Mouse (Mus musculus) cerebral cortex, adult 2 months (tissue): ENCODE measurements around the gene Prdm16.

ENCODE experiments used
- WGBS: fragments of 180-500 bp; shearing (Covaris S2); methylation state at CpG from one replicate; pipeline ENCODE4 v1.1.7; 2018; 5-methylcytosine and 5-hydroxymethylcytosine counted together

Gene Prdm16

DNA sequence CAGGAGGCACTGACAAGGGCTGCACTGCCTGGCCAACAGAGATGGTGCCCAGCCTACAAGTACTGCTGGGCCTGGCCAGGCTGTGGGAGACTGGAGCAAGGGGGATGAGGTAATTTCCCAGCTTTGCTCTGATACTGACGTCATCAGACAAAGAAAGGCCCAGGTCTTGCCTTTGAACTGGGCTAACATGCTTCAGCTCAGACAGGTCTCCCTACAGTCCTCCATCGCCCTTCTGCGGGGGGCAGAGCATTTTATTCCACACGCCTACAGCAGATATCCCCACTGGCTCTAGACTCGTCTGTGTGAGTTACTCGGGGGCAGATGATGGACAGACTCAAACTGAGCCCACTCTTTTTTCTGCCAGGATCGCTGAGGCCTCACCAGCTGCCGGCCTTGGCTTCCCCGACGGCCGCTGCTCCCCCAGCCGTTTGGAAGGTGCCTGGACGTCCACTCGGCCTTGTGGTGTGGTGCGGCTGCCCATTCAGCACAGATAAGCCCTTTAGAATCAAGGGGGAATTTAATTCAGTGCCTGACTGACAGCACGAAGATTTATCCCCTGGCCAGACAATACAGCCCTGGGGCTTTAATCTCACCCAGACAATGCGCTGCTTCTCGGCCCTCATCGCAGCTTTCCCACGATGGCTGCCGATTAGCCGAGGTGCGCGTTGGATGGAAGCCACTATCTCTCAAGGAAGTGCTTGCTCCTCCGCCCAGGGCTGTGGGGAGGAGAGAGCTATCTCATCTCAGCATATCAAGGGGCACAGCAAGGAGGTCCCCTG is 32.8 kb downstream of the Prdm16 start:
- WGBS = 63% methylated on average over 25 of the region's 25 CpGs

DNA sequence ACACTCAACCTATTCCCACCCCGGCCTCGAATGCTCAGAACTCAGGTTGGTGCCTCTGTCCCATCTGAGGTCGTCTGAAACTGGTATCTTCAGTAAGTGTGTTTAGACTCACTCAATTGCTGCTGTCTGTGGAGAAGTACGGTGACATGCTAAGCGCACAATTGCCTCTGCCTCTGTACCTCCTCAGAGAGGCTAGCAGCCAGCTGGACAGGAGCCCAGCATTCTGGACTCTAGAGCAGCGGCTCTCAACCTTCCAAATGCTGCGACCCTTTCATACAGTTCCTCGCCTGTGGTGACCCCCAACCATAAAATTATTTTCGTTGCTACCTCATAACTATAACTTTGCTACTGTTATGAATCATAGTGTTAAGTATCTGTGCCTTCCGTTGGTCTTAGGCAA is 34.3 kb downstream of the Prdm16 start:
- 72% methylated on average over 10 of the region's 10 CpGs for WGBS

DNA sequence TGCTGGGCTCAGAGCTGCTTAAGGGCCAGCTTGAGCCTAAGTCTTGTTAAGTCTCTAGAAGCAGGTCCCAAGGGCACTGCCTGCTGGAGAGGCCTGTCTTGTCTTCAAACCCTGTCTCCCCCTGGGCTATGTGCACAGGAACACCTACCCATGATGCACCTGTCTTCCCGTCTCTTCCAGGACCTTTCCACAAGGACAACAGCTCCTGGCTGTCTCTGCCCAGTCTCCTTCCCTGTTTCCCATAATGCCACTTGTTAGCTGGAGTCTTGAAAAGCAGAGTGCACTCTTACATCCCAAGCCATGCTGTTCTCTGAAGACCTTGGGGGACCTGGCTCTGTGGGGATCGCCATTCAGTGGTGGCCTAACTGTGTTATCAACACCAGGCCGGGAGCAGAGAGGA is 35.7 kb downstream of the Prdm16 start:
- WGBS = 78% methylated on average over 3 of the region's 3 CpGs

DNA sequence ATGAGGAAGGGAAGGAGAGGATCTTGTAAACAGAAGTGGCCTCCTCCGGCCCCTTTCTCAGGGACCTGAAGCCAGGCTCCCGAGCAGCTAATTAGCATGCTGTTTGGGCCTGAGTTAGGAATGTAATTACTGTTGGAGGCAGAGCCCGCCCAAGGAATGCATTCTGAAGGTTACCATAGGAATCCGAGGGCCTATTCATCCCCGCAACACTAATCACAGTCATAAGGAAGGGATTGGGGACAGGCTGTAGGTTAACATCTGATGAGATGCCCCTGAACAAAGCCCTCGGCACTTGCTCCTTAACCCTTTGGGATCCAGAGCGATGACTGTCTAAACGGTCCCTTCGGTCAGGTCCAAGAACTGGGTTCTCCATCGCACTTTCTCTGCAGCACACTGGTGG is 36.7 kb downstream of the Prdm16 start:
- WGBS = 58% methylated on average over 10 of the region's 10 CpGs

DNA sequence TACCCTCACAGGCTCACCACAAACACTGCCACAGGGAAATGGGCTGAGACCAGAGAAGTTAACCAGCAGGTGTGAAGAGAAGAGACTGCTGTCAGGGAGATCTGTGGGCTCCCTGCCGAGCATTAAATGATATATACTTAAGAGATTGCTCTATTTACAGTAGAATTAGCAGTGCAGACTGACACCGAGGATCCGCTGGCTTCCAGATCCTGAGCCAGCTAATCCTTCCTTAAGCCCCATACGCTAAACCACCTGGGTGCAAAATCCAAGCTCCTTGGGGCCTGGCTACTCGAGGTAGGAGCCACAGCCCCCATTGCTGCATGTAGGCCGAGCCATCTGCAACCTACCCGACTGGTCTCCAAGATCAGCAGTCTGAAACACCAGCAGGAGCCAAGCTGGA is 38.3 kb downstream of the Prdm16 start:
- 80% methylated on average over 7 of the region's 7 CpGs for WGBS

DNA sequence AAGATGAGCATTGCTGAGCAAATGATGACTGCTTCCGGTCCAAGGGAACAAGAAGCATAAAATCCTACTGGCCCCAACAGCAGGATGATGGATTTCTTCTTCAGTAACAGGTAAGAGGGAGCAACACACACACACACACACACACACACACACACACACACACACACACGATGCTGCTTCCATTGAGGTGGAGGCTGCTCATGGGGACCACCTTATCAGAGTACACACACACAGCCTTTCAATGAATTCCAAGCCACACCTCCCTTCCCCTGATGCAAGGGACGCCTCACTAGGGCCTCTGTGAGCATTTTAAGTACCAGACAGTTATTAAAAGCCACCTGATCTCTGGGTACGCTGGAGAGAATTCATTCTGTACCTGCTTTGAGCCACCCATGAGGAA is 39.9 kb downstream of the Prdm16 start:
- WGBS = 83% methylated on average over 4 of the region's 4 CpGs

DNA sequence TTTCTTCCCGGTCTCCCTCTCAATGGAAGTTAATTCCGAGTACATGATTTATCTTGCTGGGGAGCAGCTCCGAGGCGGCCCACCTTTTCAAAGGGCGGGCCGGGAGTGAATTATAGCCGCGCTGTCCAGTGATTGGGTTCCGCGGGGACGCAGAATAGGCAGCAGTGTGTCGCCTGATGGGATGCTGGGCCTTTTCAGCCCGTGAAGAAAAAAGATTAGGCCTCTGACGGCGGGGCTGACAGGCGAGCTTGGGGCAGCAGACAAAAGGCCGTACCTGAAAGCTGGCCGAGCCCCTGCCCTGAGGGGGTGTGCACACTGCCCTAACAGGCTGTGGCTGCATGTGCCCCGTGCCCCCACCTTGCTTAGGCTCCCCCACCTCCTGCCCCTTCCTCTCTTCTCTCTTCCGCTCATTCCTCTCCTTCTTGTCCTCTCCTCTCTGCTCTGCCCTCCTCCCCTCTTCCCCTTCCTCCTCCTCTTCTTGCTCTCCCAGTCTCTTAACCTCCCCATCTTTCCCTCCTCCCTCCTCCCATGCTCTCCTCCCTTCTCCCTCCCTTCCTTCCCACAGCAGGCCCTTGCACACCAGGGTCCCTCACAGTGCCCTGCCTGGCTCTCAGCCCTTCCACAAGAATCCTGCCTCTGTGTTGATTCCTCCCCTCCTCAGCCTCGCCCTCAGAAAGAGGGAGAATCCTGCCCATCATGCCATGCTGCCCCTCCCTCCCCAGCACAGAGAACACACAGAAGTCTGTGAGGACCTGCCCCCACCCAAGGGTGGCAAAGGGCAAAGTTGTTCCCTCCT is 41.7 kb downstream of the Prdm16 start:
- 70% methylated on average over 21 of the region's 21 CpGs for WGBS

DNA sequence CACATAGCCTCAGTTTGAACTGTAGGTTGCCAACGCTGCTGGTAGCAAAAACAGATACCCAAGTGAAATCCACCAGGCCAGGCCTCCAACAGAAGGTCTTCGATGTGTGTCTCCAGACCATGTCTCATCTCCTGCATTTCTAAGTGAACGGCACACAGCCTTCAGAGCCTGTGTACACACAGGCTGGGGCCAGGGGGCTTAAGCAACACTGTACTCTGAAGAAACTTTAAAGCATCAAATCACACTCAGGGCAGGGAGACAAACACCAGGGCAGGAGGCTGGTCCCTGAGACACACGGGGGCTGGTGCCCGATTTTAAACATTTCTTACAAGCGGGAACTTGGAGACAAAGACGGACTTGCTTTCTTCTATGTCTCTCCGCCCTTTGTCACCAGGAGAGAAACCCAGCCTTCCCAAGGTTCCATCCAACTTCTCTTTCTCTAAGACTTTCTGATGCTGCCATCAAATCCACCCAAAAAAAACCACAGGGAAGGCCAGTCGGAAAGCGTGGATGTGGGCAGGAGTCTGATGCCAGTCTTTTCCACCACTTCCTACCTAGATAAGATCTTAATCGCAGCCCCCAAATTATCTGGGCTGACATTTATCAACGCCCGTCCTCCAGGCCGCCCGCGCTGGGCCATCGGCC is 42.4 kb downstream of the Prdm16 start:
- WGBS = 84% methylated on average over 17 of the region's 17 CpGs

DNA sequence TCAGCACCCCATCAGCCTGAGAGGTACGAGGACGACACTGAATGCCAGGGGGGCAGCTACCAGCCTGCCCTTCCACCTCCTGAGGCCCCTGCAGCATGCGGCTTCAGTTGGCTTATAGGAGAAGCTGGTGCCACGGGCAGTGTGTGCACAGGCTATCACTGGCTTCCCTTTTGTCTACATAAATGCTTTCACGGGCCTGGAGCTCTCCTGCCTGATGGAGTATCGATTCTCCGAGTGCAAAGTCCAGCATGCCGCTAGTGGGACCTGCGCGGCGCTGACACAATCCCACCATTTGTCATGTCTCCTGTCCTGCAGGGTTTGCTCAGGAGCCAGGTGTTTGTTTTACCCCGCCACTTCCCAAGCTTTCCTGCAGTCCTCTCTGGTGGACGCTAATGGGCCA is 44.1 kb downstream of the Prdm16 start:
- 92% methylated on average over 13 of the region's 13 CpGs for WGBS

DNA sequence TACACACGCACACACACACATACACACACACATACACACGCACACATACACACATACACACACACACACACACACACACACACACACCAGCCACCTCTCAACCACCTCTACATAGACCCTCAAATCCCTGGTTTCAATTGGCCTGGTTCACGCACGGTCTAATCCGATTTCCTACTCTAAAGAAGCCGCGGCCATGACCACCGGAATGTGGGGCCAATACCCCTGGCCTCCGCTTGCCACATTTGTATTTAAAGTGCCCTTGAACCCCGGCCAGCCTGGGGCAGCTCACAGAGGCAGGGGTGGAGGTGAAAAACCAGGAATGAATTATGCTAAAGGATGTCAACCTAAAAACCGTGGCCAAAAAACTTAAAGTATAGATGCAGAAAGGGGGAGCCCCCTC is 45.8 kb downstream of the Prdm16 start:
- WGBS = 77% methylated on average over 11 of the region's 11 CpGs

DNA sequence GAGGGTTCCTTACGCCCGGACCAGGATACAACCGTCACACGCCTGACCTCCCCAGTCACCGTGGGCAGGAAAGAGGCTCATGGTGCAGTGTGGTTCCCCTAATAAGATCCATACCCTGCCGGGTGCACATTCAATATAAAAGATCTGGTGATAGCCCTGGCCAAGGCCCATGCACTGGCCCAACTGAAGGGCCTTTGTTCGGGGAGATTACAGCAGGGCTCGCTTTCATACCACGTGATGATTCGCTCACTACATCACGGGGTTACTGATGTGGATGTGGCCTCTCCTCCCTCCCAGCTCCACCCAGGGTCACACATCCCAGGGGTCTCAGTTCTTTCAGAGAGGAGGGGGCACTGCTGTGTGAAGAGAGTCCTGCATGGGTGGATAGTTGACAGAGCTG is 50.3 kb downstream of the Prdm16 start:
- WGBS = 77% methylated on average over 11 of the region's 11 CpGs

DNA sequence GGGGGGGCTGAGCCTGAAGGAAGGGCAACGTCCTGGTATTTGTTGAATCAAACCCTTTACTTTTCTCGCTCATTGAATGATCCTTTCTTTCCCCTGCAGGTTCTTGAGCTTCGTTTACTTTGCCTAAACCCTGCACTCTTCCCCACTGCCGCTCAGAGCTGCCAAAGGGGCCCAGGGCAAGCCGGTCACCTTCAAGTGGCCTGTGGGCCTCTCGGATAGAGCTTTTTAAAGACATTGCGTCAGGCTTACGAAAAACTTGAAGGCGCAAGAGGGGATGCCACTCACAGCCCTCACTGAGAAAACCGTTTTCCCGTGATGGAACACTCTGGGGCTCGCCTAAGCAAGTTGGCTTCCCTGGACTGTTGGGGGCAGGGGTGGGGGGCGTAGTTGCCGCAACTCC is 50.9 kb downstream of the Prdm16 start:
- 86% methylated on average over 14 of the region's 14 CpGs for WGBS

DNA sequence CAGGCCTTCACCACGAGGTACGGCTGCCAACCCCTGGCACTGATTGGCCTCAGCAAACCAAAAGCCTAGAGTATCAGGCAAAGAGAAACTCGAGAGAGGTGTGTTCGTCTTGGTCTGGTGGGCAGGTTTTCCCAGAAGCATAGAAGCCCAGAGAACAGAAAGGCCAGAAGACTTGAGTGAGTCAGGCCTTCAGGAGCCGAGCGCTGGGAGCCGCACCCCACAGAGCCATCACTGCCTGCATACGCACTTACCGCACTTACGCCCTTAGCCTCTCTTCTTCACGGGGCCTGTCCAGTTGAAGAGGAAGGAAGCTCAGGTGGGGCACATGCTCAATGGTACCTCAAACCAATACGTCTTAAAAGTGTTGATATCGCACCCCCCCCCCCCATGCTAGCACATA is 53.0 kb downstream of the Prdm16 start:
- WGBS = 89% methylated on average over 13 of the region's 13 CpGs

DNA sequence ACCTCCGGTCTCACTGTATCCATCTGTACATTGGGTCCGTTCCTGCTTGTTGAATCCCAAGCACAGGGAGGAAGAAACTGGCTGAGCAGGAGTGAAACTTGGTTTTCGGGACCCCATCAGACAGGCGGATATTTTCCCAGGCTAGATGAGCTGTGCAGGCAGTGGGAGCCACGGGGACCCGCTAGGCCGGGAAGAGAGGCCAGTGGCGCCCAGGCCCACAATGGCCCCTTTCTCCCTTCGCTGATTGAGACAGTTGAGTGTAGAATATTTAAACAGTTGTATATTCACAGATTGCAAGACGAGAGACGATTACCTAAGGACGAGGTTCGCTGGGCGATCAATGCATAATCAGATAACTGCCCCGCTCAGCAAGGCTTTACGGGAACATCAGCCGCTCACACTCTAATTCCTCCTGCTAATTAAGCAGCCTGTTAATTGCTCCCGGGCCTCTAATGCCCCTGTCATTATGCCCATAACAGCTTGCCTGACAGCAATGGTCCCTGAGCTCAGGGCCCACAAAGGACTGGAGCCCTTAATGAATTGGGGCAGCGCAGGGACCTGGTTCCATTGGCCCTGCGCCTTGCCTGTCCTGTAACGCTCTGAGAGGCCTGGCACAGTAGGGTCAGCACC is 54.0 kb downstream of the Prdm16 start:
- 76% methylated on average over 21 of the region's 21 CpGs for WGBS

DNA sequence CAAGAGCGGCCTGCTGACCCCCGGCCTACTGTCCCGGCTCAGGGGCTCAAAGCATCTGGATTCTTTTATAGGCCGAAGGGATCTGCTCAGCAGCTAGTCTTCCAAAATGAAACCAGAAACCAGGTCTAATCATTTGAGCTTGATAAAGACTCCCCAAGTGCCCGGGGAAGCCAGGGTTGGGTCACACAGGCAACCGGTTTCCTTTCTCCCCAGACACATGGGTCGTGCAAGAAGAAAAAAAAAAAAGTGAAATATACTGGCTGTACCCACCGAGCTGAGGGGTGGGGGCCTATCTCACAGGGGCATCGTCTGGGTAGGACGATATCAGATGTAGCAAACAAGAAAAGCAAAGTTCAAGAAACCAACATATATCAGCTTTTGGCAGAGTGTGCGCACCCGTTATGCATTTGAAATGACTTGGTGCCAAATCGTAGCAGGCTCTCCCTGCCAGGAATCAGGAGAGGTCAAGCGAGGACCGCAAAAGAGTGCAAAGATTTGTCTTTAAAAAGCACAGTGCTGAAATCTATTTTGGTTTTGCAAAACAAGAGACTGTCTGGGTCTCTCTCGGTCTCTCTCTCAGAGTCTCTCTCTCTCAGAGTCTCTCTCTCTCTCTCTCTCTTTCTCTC is 55.3 kb downstream of the Prdm16 start:
- WGBS = 75% methylated on average over 16 of the region's 16 CpGs

DNA sequence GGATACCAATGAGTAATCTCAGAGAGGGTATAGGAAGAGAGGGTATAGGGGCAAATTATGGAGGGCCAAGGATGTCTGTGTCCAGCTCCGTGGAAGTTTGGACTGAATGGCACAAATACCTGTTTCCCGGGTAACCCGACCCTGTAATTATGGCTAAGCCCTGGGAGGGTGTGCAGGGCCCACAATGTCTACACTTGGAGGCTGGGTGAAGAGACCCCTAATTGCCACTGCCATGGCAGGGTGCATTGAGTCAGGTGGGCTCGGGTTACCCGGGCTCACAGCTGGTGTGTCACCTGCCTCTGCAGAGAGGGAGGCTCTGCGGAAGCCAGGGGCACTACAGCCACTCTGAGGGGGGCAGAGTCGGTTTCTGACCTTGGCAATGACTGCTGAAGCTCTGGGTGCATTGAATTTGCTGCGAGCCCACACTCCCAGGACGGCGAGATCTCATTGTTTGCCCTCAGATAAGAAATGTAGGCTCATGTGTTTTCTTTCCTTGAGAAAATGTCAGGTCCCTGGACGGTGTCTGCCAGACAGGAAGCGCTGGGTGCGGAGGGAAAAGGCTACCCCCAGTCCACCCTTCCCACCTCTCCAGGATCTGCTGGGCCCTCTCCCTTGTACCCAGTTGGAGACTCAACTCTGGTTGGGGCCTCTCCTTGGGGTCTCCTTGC is 62.3 kb downstream of the Prdm16 start:
- 68% methylated on average over 13 of the region's 13 CpGs for WGBS

DNA sequence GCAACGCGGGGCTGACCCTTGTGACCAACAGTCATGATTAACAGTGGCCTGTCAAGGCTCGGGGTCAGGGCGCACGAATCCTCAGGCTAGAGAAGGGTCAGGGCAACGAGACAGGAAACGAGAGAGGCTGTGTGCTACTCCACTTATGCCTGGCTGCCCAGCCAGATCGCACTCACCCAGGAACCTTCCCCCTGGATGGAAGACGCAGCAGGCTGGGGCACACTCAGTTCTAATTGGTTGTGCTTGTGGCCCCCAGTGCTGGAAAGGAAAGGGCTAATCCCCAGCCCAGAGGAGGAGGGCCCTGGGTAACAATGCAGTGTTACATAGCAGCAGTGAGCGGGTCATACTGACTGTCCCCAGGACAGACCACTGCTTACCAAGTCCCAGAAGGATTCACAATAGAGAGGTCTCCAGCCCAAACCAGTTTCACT is 66.2 kb downstream of the Prdm16 start:
- WGBS = 68% methylated on average over 10 of the region's 10 CpGs

DNA sequence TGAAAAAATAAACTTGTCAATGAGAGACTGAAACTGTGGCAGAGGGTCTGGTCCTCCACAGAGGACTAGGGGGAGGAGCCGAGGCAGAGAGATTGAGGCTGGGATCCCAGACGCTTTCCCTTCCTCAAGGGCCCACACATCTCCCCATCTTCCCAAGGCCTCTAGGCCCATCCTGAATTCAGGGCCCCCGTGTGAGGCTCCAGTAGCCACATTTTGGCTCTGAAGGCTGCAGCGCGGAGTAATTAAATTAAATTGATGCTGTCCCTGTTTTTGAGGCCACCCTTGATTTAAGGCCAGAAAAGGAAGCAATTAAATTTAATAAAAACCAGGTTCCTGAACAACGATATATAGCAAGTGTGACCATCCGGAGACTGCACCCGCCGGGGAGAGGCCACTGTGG is 66.8 kb downstream of the Prdm16 start:
- 82% methylated on average over 9 of the region's 9 CpGs for WGBS

DNA sequence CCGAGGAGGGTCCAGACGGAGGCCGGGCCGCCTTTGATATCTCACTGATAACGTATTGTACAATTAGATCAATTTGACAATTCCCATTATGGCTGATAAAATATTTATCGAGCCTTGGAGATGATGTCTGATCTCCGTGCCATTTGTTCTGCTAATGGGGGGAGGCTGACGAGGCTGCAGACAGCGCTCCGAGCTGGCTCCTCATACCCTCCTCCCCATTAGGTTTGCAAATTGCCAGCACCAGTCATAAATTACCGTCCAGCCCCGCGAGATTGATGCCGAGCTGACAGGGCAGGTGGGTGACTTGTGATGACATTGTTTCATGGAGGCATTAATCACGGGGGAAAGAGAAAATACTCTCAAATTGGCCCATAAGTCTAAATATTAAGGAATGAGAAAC is 67.9 kb downstream of the Prdm16 start:
- WGBS = 73% methylated on average over 15 of the region's 15 CpGs

DNA sequence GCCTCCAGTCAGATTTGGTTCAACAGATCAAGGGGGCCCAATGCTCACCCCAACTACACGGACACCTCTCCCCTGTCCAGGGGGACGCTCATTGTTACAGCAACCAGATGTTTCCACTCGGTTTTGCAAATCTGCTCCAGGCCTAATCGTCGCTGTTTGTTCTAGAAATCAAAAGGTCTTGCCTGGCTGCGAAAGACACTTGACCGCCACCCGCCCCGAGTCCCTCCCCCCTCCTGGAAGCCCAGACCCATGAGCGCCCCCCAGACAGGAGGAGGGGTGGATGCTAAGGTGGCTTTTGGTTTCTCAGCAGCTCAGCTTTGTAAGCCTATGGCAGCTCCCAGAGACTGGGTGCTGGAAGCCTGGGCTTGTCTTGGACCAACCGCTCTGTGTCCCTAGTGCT is 68.7 kb downstream of the Prdm16 start:
- 78% methylated on average over 11 of the region's 11 CpGs for WGBS

DNA sequence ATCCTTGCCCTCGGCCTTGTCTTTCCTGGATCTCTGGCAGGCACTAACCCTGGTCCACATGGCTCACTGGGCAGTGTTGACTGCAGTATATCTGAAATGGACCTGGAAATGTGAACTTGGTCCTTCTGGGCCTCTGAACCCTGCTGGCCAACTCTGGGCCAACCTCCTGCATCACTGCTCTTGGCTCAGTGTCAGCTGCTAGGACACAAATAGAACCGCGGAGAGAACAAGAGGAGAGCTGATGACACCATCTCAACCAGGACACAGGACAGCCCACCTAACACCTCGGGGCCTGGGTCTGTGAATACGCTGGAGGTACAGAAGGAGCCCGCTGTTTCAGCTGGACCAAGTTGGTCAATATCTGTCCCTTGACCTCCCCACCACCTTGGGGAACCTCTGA is 73.5 kb downstream of the Prdm16 start:
- 84% methylated on average over 6 of the region's 6 CpGs for WGBS
